Mouse (Mus musculus) hindbrain, embryonic 15.5 days (tissue): Measurements from ENCODE around the gene Gm20388. TPM values are rescaled to one million over a fixed set of nuclear protein-coding genes. Genes with fewer than 3 reads are reported as not detected.

ENCODE experiments used
- ATAC-seq: fragments of 200-750 bp; cut with Nextera tagmentation; 2 replicates; pipeline ENCODE4 v1.8.0; 2017; ENCODE audit warnings: low read depth, moderate number of reproducible peaks, moderate TSS enrichment; ENCODE audit not compliant: low FRiP score
- H3K27ac ChIP-seq: fragments of 300-500 bp; sonication (generic); replicated peaks from 2 replicates; pipeline ENCODE4 v1.5.1; 2015; ENCODE audit warnings: mild to moderate bottlenecking, inconsistent platforms
- H3K27me3 ChIP-seq: fragments of 300-500 bp; sonication (generic); 2 replicates; pipeline ENCODE4 v1.6.1; 2015; ENCODE audit warnings: control low read depth, inconsistent platforms
- H3K36me3 ChIP-seq: fragments of 300-500 bp; sonication (generic); 2 replicates; pipeline ENCODE4 v1.6.1; 2015; ENCODE audit warnings: control low read depth, inconsistent platforms
- H3K4me1 ChIP-seq: fragments of 300-500 bp; sonication (generic); replicated peaks from 2 replicates; pipeline ENCODE4 v1.6.1; 2015; ENCODE audit warnings: control low read depth, inconsistent platforms
- H3K4me2 ChIP-seq: fragments of 300-500 bp; sonication (generic); 2 replicates; pipeline ENCODE4 v1.6.1; 2015; ENCODE audit warnings: moderate library complexity, mild to moderate bottlenecking, inconsistent platforms
- H3K4me3 ChIP-seq: fragments of 300-500 bp; sonication (generic); 2 replicates; pipeline ENCODE4 v1.5.1; 2015; ENCODE audit warnings: mild to moderate bottlenecking, inconsistent platforms
- H3K9ac ChIP-seq: fragments of 300-500 bp; sonication (generic); 2 replicates; pipeline ENCODE4 v1.6.1; 2015; ENCODE audit warnings: inconsistent platforms
- H3K9me3 ChIP-seq: fragments of 300-500 bp; sonication (generic); 2 replicates; pipeline ENCODE4 v1.6.1; 2016; ENCODE audit warnings: control low read depth, inconsistent platforms
- WGBS: fragments of 180-500 bp; shearing (Covaris S2); methylation state at CpG from one replicate; pipeline ENCODE4 v1.1.7; 2015; 5-methylcytosine and 5-hydroxymethylcytosine counted together
- polyA plus RNA-seq: library from polyadenylated mRNA; unstranded; fragments of >200 nt; fragmentation: Nextera tagmentation; extraction: Ambion mirVana; gene quantifications from 2 replicates; pipeline ENCODE4 v1.2.1, GENCODE M21; 2015

Gm20388 gene
- polyA plus RNA-seq, 1 experiment from 2014 or later, result 5.4 TPM

GRCm38 (mm10) chr8:120506562-120506961, 595.9 kb downstream of the Gm20388 start:
- 66% methylated on average over 2 of the region's 2 CpGs for WGBS
- Histone ChIP-seq H3K27ac (no peak overlapping the region), H3K9ac (0 out of 2 replicates have a peak overlapping the region, but pooled peaks have one; percentile 16), H3K27me3 (no peaks in the 10 kb centered on the region), H3K4me3 (no peak overlapping the region), H3K9me3 (no peaks in the 10 kb centered on the region), H3K4me2 (no peak overlapping the region), H3K36me3 (no peaks in the 10 kb centered on the region), H3K4me1 (peaks cover 91% of the 10 kb centered on the region)
- no peak for ATAC-seq

GRCm38 (mm10) chr8:120507290-120507689, 596.6 kb downstream of the Gm20388 start:
- H3K4me2 ChIP-seq, result no peak overlapping the region
- no peaks in the 10 kb centered on the region for H3K9me3 ChIP-seq
- H3K9ac ChIP-seq, result no peak overlapping the region
- 88% methylated on average over 9 of the region's 9 CpGs for WGBS
- peaks cover 96% of the 10 kb centered on the region for H3K4me1 ChIP-seq
- ATAC-seq, result no peak
- no peak overlapping the region for H3K4me3 ChIP-seq
- no peaks in the 10 kb centered on the region for H3K36me3 ChIP-seq
- no peak overlapping the region for H3K27ac ChIP-seq
- H3K27me3 ChIP-seq, result no peaks in the 10 kb centered on the region

- no peak overlapping the region for H3K9ac ChIP-seq
- peaks cover 96% of the 10 kb centered on the region for H3K4me1 ChIP-seq
- H3K9me3 ChIP-seq, result no peaks in the 10 kb centered on the region
- 7% methylated on average over 21 of the region's 21 CpGs for WGBS
- H3K27me3 ChIP-seq, result no peaks in the 10 kb centered on the region
- peak overlapping the region; percentile 50 for H3K27ac ChIP-seq
- ATAC-seq, result peak; percentile 42
- H3K4me2 ChIP-seq, result peak overlapping the region; percentile 34
- no peaks in the 10 kb centered on the region for H3K36me3 ChIP-seq
- no peak overlapping the region for H3K4me3 ChIP-seq
Observed at GRCm38 (mm10) chr8:120509136-120510034, 598.7 kb downstream of the Gm20388 start.

GRCm38 (mm10) chr8:120510035-120510416, 599.4 kb downstream of the Gm20388 start:
- H3K27ac ChIP-seq, result no peak overlapping the region; the same call in 1 of the 2 replicates

GRCm38 (mm10) chr8:120510863-120511457, 600.3 kb downstream of the Gm20388 start:
- no peak for ATAC-seq
- no peak overlapping the region for H3K4me3 ChIP-seq
- WGBS, result 39% methylated on average over 5 of the region's 5 CpGs
- H3K9ac ChIP-seq, result no peak overlapping the region
- H3K36me3 ChIP-seq, result no peaks in the 10 kb centered on the region
- H3K27ac ChIP-seq, result no peak overlapping the region
- H3K9me3 ChIP-seq, result no peaks in the 10 kb centered on the region
- H3K27me3 ChIP-seq, result no peaks in the 10 kb centered on the region
- no peak overlapping the region for H3K4me2 ChIP-seq
- peaks cover 95% of the 10 kb centered on the region for H3K4me1 ChIP-seq

More at GRCm38 (mm10) chr8:120510035-120510416, 599.4 kb downstream of the Gm20388 start:
- WGBS, result 9% methylated on average over 5 of the region's 6 CpGs
- H3K4me2 ChIP-seq, result peak overlapping the region; percentile 34
- H3K36me3 ChIP-seq, result no peaks in the 10 kb centered on the region
- H3K4me3 ChIP-seq, result no peak overlapping the region
- peaks cover 96% of the 10 kb centered on the region for H3K4me1 ChIP-seq
- H3K9me3 ChIP-seq, result no peaks in the 10 kb centered on the region
- ATAC-seq, result no peak
- no peak overlapping the region for H3K9ac ChIP-seq
- H3K27me3 ChIP-seq, result no peaks in the 10 kb centered on the region

GRCm38 (mm10) chr8:120511737-120512136, 601.1 kb downstream of the Gm20388 start:
- Histone ChIP-seq H3K27ac (peak overlapping the region; percentile 76), H3K9me3 (no peaks in the 10 kb centered on the region), H3K4me3 (no peak overlapping the region), H3K4me1 (peaks cover 95% of the 10 kb centered on the region), H3K4me2 (no peak overlapping the region), H3K36me3 (no peaks in the 10 kb centered on the region), H3K9ac (no peak overlapping the region), H3K27me3 (no peaks in the 10 kb centered on the region)
- WGBS, result 31% methylated on average over 8 of the region's 8 CpGs
- no peak for ATAC-seq

- WGBS, result 23% methylated on average over 11 of the region's 11 CpGs
- Histone ChIP-seq H3K27me3 (no peaks in the 10 kb centered on the region), H3K27ac (peak overlapping the region; percentile 76), H3K4me1 (peaks cover 97% of the 10 kb centered on the region), H3K9me3 (no peaks in the 10 kb centered on the region), H3K4me2 (no peak overlapping the region), H3K36me3 (no peaks in the 10 kb centered on the region), H3K9ac (no peak overlapping the region), H3K4me3 (no peak overlapping the region)
- ATAC-seq, result no peak
Observed at GRCm38 (mm10) chr8:120512326-120512725, 601.7 kb downstream of the Gm20388 start.

GRCm38 (mm10) chr8:120513145-120513544, 602.5 kb downstream of the Gm20388 start:
- WGBS, result 30% methylated on average over 6 of the region's 6 CpGs
- H3K9ac ChIP-seq, result no peak overlapping the region
- H3K9me3 ChIP-seq, result no peaks in the 10 kb centered on the region
- H3K27ac ChIP-seq, result peak overlapping the region; percentile 76
- no peaks in the 10 kb centered on the region for H3K36me3 ChIP-seq
- H3K4me2 ChIP-seq, result 0 out of 2 replicates have a peak overlapping the region, but pooled peaks have one; percentile 27
- no peak overlapping the region for H3K4me3 ChIP-seq
- ATAC-seq, result no peak
- no peaks in the 10 kb centered on the region for H3K27me3 ChIP-seq
- peaks cover 97% of the 10 kb centered on the region for H3K4me1 ChIP-seq

- no peak overlapping the region for H3K4me3 ChIP-seq
- ATAC-seq, result peak; percentile 61
- WGBS, result 10% methylated on average over 26 of the region's 26 CpGs
Observed at GRCm38 (mm10) chr8:120513638-120514461, 603.2 kb downstream of the Gm20388 start.

GRCm38 (mm10) chr8:120515214-120515613, 604.6 kb downstream of the Gm20388 start:
- Histone ChIP-seq H3K27ac (peak overlapping the region; percentile 76; the same call in 1 of the 2 replicates), H3K36me3 (no peaks in the 10 kb centered on the region), H3K4me1 (peaks cover 97% of the 10 kb centered on the region), H3K27me3 (no peaks in the 10 kb centered on the region), H3K9me3 (no peaks in the 10 kb centered on the region), H3K4me3 (no peak overlapping the region), H3K9ac (no peak overlapping the region), H3K4me2 (no peak overlapping the region)
- ATAC-seq, result no peak
- 91% methylated on average over 2 of the region's 2 CpGs for WGBS

More at GRCm38 (mm10) chr8:120513638-120514461, 603.2 kb downstream of the Gm20388 start:
- Histone ChIP-seq H3K4me1 (peaks cover 97% of the 10 kb centered on the region), H3K9ac (no peak overlapping the region), H3K4me2 (peak overlapping the region; percentile 27; the same call in 1 of the 2 replicates), H3K27ac (peak overlapping the region; percentile 76), H3K9me3 (no peaks in the 10 kb centered on the region), H3K27me3 (no peaks in the 10 kb centered on the region), H3K36me3 (no peaks in the 10 kb centered on the region)

- Histone ChIP-seq H3K4me1 (peaks cover 98% of the 10 kb centered on the region), H3K4me3 (no peak overlapping the region), H3K27me3 (no peaks in the 10 kb centered on the region), H3K9me3 (no peaks in the 10 kb centered on the region), H3K9ac (no peak overlapping the region), H3K4me2 (no peak overlapping the region), H3K36me3 (no peaks in the 10 kb centered on the region), H3K27ac (no peak overlapping the region)
- ATAC-seq, result no peak
- 77% methylated on average over 6 of the region's 6 CpGs for WGBS
Observed at GRCm38 (mm10) chr8:120515650-120516049, 605.0 kb downstream of the Gm20388 start.
